Mouse (Mus musculus): ENCODE measurements around the gene St6galnac5.

DNA sequence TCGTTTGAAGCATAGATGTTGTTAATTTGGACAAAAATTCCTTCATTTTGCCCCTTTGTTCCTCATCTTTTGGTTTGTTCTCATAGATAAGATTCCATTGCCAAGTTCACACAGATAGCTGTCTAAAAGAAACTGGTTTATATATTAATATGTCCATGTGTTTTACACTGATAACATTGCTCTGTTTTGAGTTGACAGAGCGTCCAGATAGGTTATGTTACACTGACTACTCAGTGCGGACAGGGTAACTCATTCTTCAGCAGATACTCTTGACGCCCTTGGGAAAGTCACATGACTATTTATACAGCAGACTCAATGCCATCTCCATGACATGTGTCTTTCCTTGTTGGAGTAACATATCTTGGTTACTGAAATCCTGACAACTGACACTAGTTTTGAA, 25.3 kb downstream of the St6galnac5 start:
- TF ChIP-seq MYOD1 (IDR thresholded peaks at IDR 0.05; ENCODE audit: control insufficient read depth in 1 of 3, insufficient read length in 2 of 3, low read depth in 2 of 3) (no peak), POLR2A (IDR thresholded peaks at IDR 0.05; ENCODE audit: insufficient read length, low read depth) (no peak)

Measured in myocyte (in vitro differentiated cells).